Mouse (Mus musculus) erythroblast, embryonic 14.5 days (primary cell): ENCODE data around the gene Ovca2.

Source experiments
- GATA1 ChIP-seq: IDR thresholded peaks from 2 replicates; pipeline ENCODE4 v1.6.1; 2012; ENCODE audit warnings: low read length, inconsistent platforms, mixed read lengths
- TAL1 ChIP-seq: IDR thresholded peaks from 3 replicates; pipeline ENCODE4 v1.6.1; 2012; ENCODE audit warnings: low read length, inconsistent platforms, mixed read lengths

DNA sequence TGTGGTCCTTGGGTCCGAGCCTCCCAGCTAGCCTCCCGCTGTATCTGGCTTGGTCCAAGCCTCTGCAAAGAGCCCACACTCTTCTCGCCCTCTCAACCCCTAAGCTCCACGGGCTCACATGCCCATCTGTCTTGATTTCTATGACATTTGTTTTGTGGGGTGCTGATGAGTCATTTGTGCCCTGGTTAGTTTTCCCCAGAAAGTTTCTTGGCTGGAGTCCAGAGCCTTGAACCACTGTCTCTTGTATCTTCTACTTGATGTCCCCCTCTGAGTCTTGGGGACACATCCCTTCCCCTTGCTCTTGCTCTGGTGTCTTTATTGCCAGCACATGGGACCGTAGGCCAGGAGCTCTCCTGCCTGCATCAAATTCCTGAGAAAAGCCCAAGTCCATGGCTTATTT lies 21.3 kb upstream of the Ovca2 start:
- TF ChIP-seq GATA1 = no peak
- no peak for TF ChIP-seq TAL1
